Mouse (Mus musculus) lung, embryonic 14.5 days (tissue): Measurements from ENCODE around the gene Gm47791. TPM values are rescaled to one million over a fixed set of nuclear protein-coding genes. Genes with fewer than 3 reads are reported as not detected.

Experiments
- ATAC-seq: fragments of 200-750 bp; cut with Nextera tagmentation; 2 replicates; pipeline ENCODE4 v1.8.0; 2017; ENCODE audit warnings: mild to moderate bottlenecking, moderate TSS enrichment, moderate library complexity; ENCODE audit not compliant: insufficient read depth
- DNase-seq: peaks from one replicate; pipeline ENCODE4 v3.0.0-alpha.2; 2015
- H3K27ac ChIP-seq: fragments of 300-500 bp; sonication (generic); 2 replicates; pipeline ENCODE4 v1.5.1; 2014; ENCODE audit warnings: low read depth, mild to moderate bottlenecking, moderate library complexity
- H3K27me3 ChIP-seq: fragments of 300-500 bp; sonication (generic); 2 replicates; pipeline ENCODE4 v1.6.1; 2014; ENCODE audit warnings: low read length, control low read depth; ENCODE audit not compliant: insufficient read depth
- H3K36me3 ChIP-seq: fragments of 300-500 bp; sonication (generic); 2 replicates; pipeline ENCODE4 v1.6.1; 2014; ENCODE audit warnings: control low read depth; ENCODE audit not compliant: insufficient read depth
- H3K4me1 ChIP-seq: fragments of 300-500 bp; sonication (generic); 2 replicates; pipeline ENCODE4 v1.6.1; 2014; ENCODE audit warnings: antibody characterized with exemption, control low read depth; ENCODE audit not compliant: insufficient read depth
- H3K4me2 ChIP-seq: fragments of 300-500 bp; sonication (generic); 2 replicates; pipeline ENCODE4 v1.6.1; 2014; ENCODE audit warnings: mild to moderate bottlenecking
- H3K4me3 ChIP-seq: fragments of 300-500 bp; sonication (generic); 2 replicates; pipeline ENCODE4 v1.5.1; 2014; ENCODE audit warnings: low read depth, low read length
- H3K9ac ChIP-seq: fragments of 300-500 bp; sonication (generic); 2 replicates; pipeline ENCODE4 v1.6.1; 2014
- H3K9me3 ChIP-seq: fragments of 300-500 bp; sonication (generic); 2 replicates; pipeline ENCODE4 v1.6.1; 2016; ENCODE audit warnings: low read depth, low read length, control low read depth
- CTCF ChIP-seq: IDR thresholded peaks from 2 replicates; pipeline ENCODE4 v1.5.1; 2016; ENCODE audit warnings: antibody characterized with exemption, low read depth
- WGBS: fragments of 180-500 bp; shearing (Covaris S2); extraction: QIAGEN DNeasy Blood & Tissue Kit; methylation state at CpG from one replicate; pipeline ENCODE4 v1.1.7; 2014; 5-methylcytosine and 5-hydroxymethylcytosine counted together
- polyA plus RNA-seq: library from polyadenylated mRNA; unstranded; fragments of >200 nt; fragmentation: Nextera tagmentation; extraction: Ambion mirVana; gene quantifications from 2 replicates; pipeline ENCODE4 v1.2.1, GENCODE M21; 2014

Gene Gm47791
- polyA plus RNA-seq, 1 experiment from 2014 or later: not detected

- no peak overlapping the region for H3K9ac ChIP-seq
- 90% methylated on average over 4 of the region's 4 CpGs for WGBS
- ATAC-seq (no peak), DNase-seq (no peak)
- no peak overlapping the region for H3K4me2 ChIP-seq
- H3K4me1 ChIP-seq: no peaks in the 10 kb centered on the region
- H3K4me3 ChIP-seq: no peak overlapping the region
- no peaks in the 10 kb centered on the region for H3K36me3 ChIP-seq
- no peak for TF ChIP-seq CTCF
- H3K9me3 ChIP-seq: no peaks in the 10 kb centered on the region
- no peak overlapping the region for H3K27ac ChIP-seq
- no peaks in the 10 kb centered on the region for H3K27me3 ChIP-seq
Measured at GRCm38 (mm10) chr1:82797088-82797487, 26.0 kb upstream of the Gm47791 start.

- ATAC-seq: peak; percentile 62
- Histone ChIP-seq H3K4me1 (no peaks in the 10 kb centered on the region), H3K27me3 (no peaks in the 10 kb centered on the region), H3K9ac (no peak overlapping the region), H3K36me3 (no peaks in the 10 kb centered on the region), H3K4me3 (no peak overlapping the region), H3K27ac (0 out of 2 replicates have a peak overlapping the region, but pooled peaks have one; percentile 42), H3K9me3 (no peaks in the 10 kb centered on the region), H3K4me2 (no peak overlapping the region)
- no peak for TF ChIP-seq CTCF
- peak; percentile 46 for DNase-seq
- WGBS: 47% methylated on average over 18 of the region's 18 CpGs
Measured at GRCm38 (mm10) chr1:82795702-82796443, 24.8 kb upstream of the Gm47791 start.

- no peaks in the 10 kb centered on the region for H3K36me3 ChIP-seq
- no peak overlapping the region for H3K9ac ChIP-seq
- 78% methylated on average over 2 of the region's 2 CpGs for WGBS
- H3K27me3 ChIP-seq: no peaks in the 10 kb centered on the region
- H3K4me2 ChIP-seq: no peak overlapping the region
- no peak for TF ChIP-seq CTCF
- no peak for DNase-seq
- H3K4me1 ChIP-seq: no peaks in the 10 kb centered on the region
- H3K27ac ChIP-seq: 0 out of 2 replicates have a peak overlapping the region, but pooled peaks have one; percentile 42
- ATAC-seq: no peak
- no peak overlapping the region for H3K4me3 ChIP-seq
- no peaks in the 10 kb centered on the region for H3K9me3 ChIP-seq
Measured at GRCm38 (mm10) chr1:82795211-82795610, 24.2 kb upstream of the Gm47791 start.

DNA sequence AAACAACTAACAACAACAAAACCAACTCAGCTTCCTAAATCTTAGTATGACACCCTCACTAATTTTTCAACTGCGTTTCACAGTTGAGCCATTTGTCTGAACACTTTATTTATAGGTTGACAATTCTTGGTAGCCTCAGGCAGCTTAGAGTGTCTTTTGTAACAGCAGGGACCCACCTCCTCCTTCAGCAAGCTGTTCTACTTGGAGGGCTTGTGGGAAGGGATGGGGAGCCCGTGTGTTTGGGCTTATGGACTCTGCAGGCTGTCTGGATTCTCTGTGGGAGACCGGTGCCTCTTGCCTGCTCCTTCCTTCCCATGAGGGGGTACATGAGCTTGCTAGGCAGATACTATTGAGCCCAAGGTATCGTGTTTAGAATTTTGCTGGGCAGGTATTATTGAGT, 22.9 kb upstream of the Gm47791 start:
- no peaks in the 10 kb centered on the region for H3K9me3 ChIP-seq
- H3K27ac ChIP-seq: no peak overlapping the region
- H3K27me3 ChIP-seq: no peaks in the 10 kb centered on the region
- H3K36me3 ChIP-seq: no peaks in the 10 kb centered on the region
- DNase-seq: no peak
- TF ChIP-seq CTCF: no peak
- H3K4me2 ChIP-seq: no peak overlapping the region
- H3K4me3 ChIP-seq: no peak overlapping the region
- WGBS: 63% methylated on average over 4 of the region's 4 CpGs
- H3K9ac ChIP-seq: no peak overlapping the region
- H3K4me1 ChIP-seq: no peaks in the 10 kb centered on the region
- no peak for ATAC-seq

- no peaks in the 10 kb centered on the region for H3K4me1 ChIP-seq
- DNase-seq: no peak
- no peak overlapping the region for H3K27ac ChIP-seq
- no peaks in the 10 kb centered on the region for H3K9me3 ChIP-seq
- no peak overlapping the region for H3K4me2 ChIP-seq
- ATAC-seq: no peak
- H3K4me3 ChIP-seq: no peak overlapping the region
- no peak for TF ChIP-seq CTCF
- 67% methylated on average over 3 of the region's 3 CpGs for WGBS
- no peak overlapping the region for H3K9ac ChIP-seq
- no peaks in the 10 kb centered on the region for H3K27me3 ChIP-seq
- H3K36me3 ChIP-seq: no peaks in the 10 kb centered on the region
Measured at GRCm38 (mm10) chr1:82793110-82793509, 22.1 kb upstream of the Gm47791 start.

DNA sequence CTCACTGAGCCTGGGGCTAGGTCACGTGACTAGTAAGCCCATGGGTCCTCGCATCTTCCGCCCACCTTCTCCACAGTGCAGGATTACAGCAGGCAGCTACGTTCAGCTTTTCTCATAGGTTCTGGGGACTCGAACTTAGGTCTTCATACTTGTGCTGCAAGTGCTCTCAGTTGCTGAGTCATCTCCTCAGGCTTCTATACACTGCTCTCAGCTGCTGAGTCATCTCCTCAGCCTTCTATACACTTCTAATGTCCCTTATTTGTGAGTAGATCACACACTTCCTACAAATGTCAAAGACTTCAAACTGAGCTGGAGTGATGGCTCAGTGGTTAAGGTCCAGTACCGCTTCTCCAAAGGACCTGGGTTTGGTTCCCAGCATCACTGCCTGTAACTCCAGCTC, 21.2 kb upstream of the Gm47791 start:
- Histone ChIP-seq H3K4me3 (no peak overlapping the region), H3K27ac (no peak overlapping the region), H3K4me1 (peaks cover 6% of the 10 kb centered on the region; the same call in 1 of the 2 replicates), H3K4me2 (no peak overlapping the region), H3K36me3 (no peaks in the 10 kb centered on the region), H3K9ac (no peak overlapping the region), H3K27me3 (no peaks in the 10 kb centered on the region), H3K9me3 (no peaks in the 10 kb centered on the region)
- no peak for ATAC-seq
- no peak for DNase-seq
- 88% methylated on average over 6 of the region's 6 CpGs for WGBS
- TF ChIP-seq CTCF: no peak

GRCm38 (mm10) chr1:82791105-82791504, 20.1 kb upstream of the Gm47791 start:
- H3K4me1 ChIP-seq: peaks cover 6% of the 10 kb centered on the region; the same call in 1 of the 2 replicates
- no peaks in the 10 kb centered on the region for H3K9me3 ChIP-seq
- WGBS: 63% methylated on average over 11 of the region's 11 CpGs
- no peak for TF ChIP-seq CTCF
- H3K27ac ChIP-seq: no peak overlapping the region
- H3K27me3 ChIP-seq: no peaks in the 10 kb centered on the region
- H3K36me3 ChIP-seq: no peaks in the 10 kb centered on the region
- DNase-seq (no peak), ATAC-seq (no peak)
- H3K4me2 ChIP-seq: no peak overlapping the region
- no peak overlapping the region for H3K9ac ChIP-seq
- H3K4me3 ChIP-seq: no peak overlapping the region
